Mouse (Mus musculus): ENCODE data around the gene Zhx3.

- no peak for TF ChIP-seq CTCF (IDR thresholded peaks at IDR 0.05; ENCODE audit: control insufficient read depth, insufficient read depth, insufficient read length)
- TF ChIP-seq CEBPB (IDR thresholded peaks at IDR 0.05; ENCODE audit: low read depth): no peak
- TF ChIP-seq USF1 (IDR thresholded peaks at IDR 0.05; ENCODE audit: low read depth): no peak
- TF ChIP-seq MAX (IDR thresholded peaks at IDR 0.05): no peak
- no peak for TF ChIP-seq FOSL1 (IDR thresholded peaks at IDR 0.05; ENCODE audit: insufficient read depth, low read length, poor library complexity, severe bottlenecking)
- no peak for TF ChIP-seq MYOG (IDR thresholded peaks at IDR 0.05; ENCODE audit: control insufficient read depth, extremely low read depth, insufficient read length)
- peak; percentile 95 for TF ChIP-seq MYOD1 (IDR thresholded peaks at IDR 0.05; ENCODE audit: control insufficient read depth, insufficient read length, low read depth)
Measured at GRCm38 (mm10) chr2:160891697-160892096, 18.9 kb upstream of the Zhx3 start.

Data from C2C12 (cell line).